Mouse (Mus musculus) erythroblast, embryonic 14.5 days (primary cell): Measurements from ENCODE around the gene Fbxo22.

Source experiments
- GATA1 ChIP-seq: IDR thresholded peaks from 2 replicates; pipeline ENCODE4 v1.6.1; 2012; ENCODE audit warnings: low read length, inconsistent platforms, mixed read lengths
- TAL1 ChIP-seq: IDR thresholded peaks from 3 replicates; pipeline ENCODE4 v1.6.1; 2012; ENCODE audit warnings: low read length, inconsistent platforms, mixed read lengths

GRCm38 (mm10) chr9:55198260-55198659 lies 10.5 kb upstream of the Fbxo22 start:
- TF ChIP-seq GATA1 (no peak), TAL1 (no peak)
